Mouse (Mus musculus) cerebellum, adult 2 months (tissue): ENCODE results near the gene Tspyl3. TPM values are rescaled to one million over a fixed set of nuclear protein-coding genes. Genes with fewer than 3 reads are reported as not detected.

ENCODE experiments used
- DNase-seq, 2 experiments: peaks; one replicate each; pipeline ENCODE4 v3.0.0; 2021
- H3K27ac ChIP-seq: fragments of 200-500 bp; 2 replicates; pipeline ENCODE4 v1.5.1; 2012; ENCODE audit warnings: low read length, control low read depth, inconsistent platforms; ENCODE audit not compliant: insufficient read depth
- H3K27me3 ChIP-seq: fragments of 200-500 bp; 2 replicates; pipeline ENCODE4 v1.6.1; 2012; ENCODE audit warnings: inconsistent platforms, mild to moderate bottlenecking, low read length, moderate library complexity; ENCODE audit not compliant: control insufficient read depth, insufficient read depth
- H3K4me1 ChIP-seq: fragments of 200-500 bp; 2 replicates; pipeline ENCODE4 v1.6.1; 2011; ENCODE audit warnings: low read length; ENCODE audit not compliant: control insufficient read depth, insufficient read depth
- H3K4me3 ChIP-seq: fragments of 200-500 bp; replicated peaks from 2 replicates; pipeline ENCODE3; 2011; ENCODE audit warnings: mild to moderate bottlenecking, low read depth, low read length, control low read depth; ENCODE audit not compliant: insufficient read depth
- CTCF ChIP-seq: fragments of 200-500 bp; IDR thresholded peaks from 2 replicates; pipeline ENCODE4 v1.5.1; 2011; ENCODE audit warnings: low read depth, mild to moderate bottlenecking, control low read depth, low read length, moderate library complexity, borderline replicate concordance; ENCODE audit not compliant: insufficient read depth
- POLR2A ChIP-seq: fragments of 200-500 bp; IDR thresholded peaks from 2 replicates; pipeline ENCODE4 v1.6.1; 2011; ENCODE audit warnings: low read length, control low read depth, borderline replicate concordance; ENCODE audit not compliant: insufficient read depth
- WGBS: fragments of 180-500 bp; shearing (Covaris S2); methylation state at CpG from one replicate; pipeline ENCODE4 v1.1.7; 2018; 5-methylcytosine and 5-hydroxymethylcytosine counted together
- polyA plus RNA-seq: library from polyadenylated mRNA; depleted of rRNA; stranded (reverse); fragments of >200 nt; gene quantifications from 2 replicates; pipeline ENCODE4 v1.2.3, GENCODE M21; 2012

The Tspyl3 gene
- polyA plus RNA-seq, 1 experiment: 20.0 TPM

- 59% methylated on average over 7 of the region's 7 CpGs for WGBS
- Histone ChIP-seq H3K27me3 (no peaks in the 10 kb centered on the region; the same call in 1 of the 2 replicates), H3K4me1 (no peaks in the 10 kb centered on the region; the same call in 1 of the 2 replicates), H3K4me3 (peak overlapping the region; percentile 94), H3K27ac (no peak overlapping the region)
- TF ChIP-seq POLR2A (no peak), CTCF (no peak)
- DNase-seq: no peak
Measured at GRCm38 (mm10) chr2:153239021-153239859, 14.0 kb upstream of the Tspyl3 start.

DNA sequence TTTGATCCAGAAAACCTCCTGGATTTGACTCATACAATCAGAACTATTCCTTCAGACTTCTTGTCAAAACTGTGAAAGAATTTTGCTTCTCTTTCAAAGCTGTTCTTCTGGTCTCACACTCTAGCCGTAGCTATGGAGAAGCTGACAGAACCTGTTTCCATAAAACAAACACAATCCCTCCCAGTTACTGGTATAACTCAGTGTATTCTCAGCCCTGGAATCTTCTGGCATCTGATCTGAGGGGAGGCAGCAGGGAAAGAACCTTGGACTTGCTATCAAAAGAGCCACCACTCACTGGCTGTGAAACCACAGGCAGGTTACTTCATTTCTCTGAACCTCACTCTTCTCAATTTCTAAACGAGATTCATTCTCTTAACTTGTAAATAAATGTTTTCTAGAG, 13.2 kb upstream of the Tspyl3 start:
- Histone ChIP-seq H3K4me1 (no peaks in the 10 kb centered on the region; the same call in 1 of the 2 replicates), H3K27me3 (no peaks in the 10 kb centered on the region; the same call in 1 of the 2 replicates), H3K27ac (no peak overlapping the region), H3K4me3 (no peak overlapping the region)
- no peak for TF ChIP-seq POLR2A
- TF ChIP-seq CTCF: no peak
- DNase-seq: no peak
- WGBS: 65% methylated on average over 2 of the region's 2 CpGs

DNA sequence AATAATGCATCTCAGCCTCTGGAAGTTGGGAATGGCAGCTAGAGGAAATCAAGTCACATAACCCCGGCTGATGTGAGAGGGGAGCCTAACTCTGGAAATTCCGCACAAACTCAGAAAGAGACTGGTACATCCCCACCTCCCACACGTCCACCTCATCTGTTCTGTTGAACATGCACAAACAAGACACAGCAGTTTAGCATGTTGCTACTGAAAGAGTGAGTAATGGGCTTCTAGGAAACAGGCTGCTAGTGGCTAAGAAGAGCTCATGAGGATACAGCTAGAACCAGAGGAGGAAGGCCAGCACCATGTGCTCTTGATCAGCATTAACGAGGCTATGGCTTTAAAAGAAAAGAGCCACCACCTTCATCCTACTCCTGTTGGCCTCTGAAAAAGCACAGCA, 12.7 kb upstream of the Tspyl3 start:
- no peak overlapping the region for H3K27ac ChIP-seq
- no peak for DNase-seq
- no peaks in the 10 kb centered on the region; the same call in 1 of the 2 replicates for H3K4me1 ChIP-seq
- H3K4me3 ChIP-seq: no peak overlapping the region
- H3K27me3 ChIP-seq: no peaks in the 10 kb centered on the region; the same call in 1 of the 2 replicates
- TF ChIP-seq POLR2A (no peak), CTCF (no peak)
- WGBS: 75% methylated on average over 4 of the region's 4 CpGs

- 69% methylated on average over 4 of the region's 4 CpGs for WGBS
- TF ChIP-seq POLR2A (no peak), CTCF (no peak)
Measured at GRCm38 (mm10) chr2:153237193-153237592, 12.0 kb upstream of the Tspyl3 start.

GRCm38 (mm10) chr2:153228523-153228922, 3.3 kb upstream of the Tspyl3 start:
- H3K4me1 ChIP-seq: peaks cover 7% of the 10 kb centered on the region; the same call in 1 of the 2 replicates
- no peak overlapping the region for H3K4me3 ChIP-seq
- no peak overlapping the region for H3K27ac ChIP-seq
- no peak for DNase-seq
- no peaks in the 10 kb centered on the region for H3K27me3 ChIP-seq
- TF ChIP-seq CTCF (no peak), POLR2A (no peak)
- 85% methylated on average over 5 of the region's 5 CpGs for WGBS

More at GRCm38 (mm10) chr2:153237193-153237592, 12.0 kb upstream of the Tspyl3 start:
- H3K4me3 ChIP-seq: no peak overlapping the region
- H3K4me1 ChIP-seq: no peaks in the 10 kb centered on the region; the same call in 1 of the 2 replicates
- H3K27me3 ChIP-seq: no peaks in the 10 kb centered on the region; the same call in 1 of the 2 replicates
- no peak for DNase-seq
- no peak overlapping the region for H3K27ac ChIP-seq

DNA sequence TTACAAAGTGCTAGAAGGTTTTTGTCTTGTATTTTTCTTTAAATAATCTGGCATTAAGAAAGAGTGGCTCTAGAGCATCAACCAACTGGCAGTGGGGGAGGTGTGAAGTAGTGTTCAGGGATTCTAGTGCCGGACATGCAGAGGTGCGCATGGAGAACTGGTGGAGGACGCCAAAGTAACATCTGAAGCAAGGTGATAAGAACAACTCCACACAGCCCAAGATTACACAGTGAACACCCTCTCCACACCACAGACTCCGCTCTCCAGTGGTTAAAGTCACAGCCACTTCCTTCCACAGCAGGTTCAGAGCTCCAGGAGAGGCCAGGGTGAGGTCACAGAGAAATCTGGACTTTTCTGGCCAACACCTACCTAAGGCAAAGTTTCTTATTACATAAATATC, 2.7 kb upstream of the Tspyl3 start:
- Histone ChIP-seq H3K4me3 (no peak overlapping the region), H3K27me3 (no peaks in the 10 kb centered on the region), H3K4me1 (peaks cover 7% of the 10 kb centered on the region; the same call in 1 of the 2 replicates), H3K27ac (no peak overlapping the region)
- WGBS: 93% methylated on average over 4 of the region's 4 CpGs
- no peak for DNase-seq
- TF ChIP-seq CTCF (no peak), POLR2A (no peak)

DNA sequence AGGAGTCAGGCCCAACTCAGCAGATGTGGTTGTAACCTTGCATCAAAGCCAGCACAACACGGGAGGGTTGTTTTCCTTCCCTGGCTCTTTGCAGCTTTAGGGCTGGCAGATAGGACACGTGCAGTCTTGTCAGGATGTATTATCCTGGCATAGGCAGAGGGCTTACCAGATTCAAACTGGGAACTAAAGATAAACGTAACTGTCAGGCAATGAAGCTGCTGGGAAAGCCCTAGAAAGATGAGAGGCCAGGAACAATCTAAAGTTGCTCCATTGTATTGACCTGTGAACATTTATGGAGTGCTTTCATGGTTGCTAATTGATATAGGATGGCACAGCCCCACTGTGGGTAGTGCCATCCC, 333 bp upstream of the Tspyl3 start:
- no peaks in the 10 kb centered on the region for H3K27me3 ChIP-seq
- under 1% methylated on average over 3 of the region's 3 CpGs for WGBS
- peak overlapping the region; percentile 49 for H3K27ac ChIP-seq
- H3K4me1 ChIP-seq: peaks cover 7% of the 10 kb centered on the region; the same call in 1 of the 2 replicates
- peak overlapping the region; percentile 60 for H3K4me3 ChIP-seq
- no peak for TF ChIP-seq CTCF
- DNase-seq: no peak

DNA sequence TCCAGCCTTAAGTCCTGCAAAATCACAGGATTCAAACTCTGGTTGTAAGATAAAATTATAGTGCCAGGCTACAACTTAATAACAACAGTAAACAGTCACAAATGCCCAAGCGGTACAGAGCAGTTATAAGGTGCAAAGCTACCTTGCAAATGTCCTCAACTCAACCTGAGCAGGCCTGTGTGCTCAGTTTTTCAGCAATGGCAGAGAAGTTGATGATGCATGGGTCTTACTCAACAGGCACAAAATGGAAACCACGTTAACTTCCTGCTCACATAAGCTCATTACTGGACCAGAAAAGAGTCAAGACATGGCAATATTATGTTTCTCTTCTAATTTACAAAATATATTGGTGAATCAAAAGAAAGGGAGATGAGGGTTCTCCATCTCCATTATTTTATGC, 2.7 kb downstream of the Tspyl3 start:
- TF ChIP-seq CTCF (no peak), POLR2A (no peak)
- Histone ChIP-seq H3K4me3 (no peak overlapping the region), H3K27ac (no peak overlapping the region), H3K27me3 (no peaks in the 10 kb centered on the region), H3K4me1 (peaks cover 7% of the 10 kb centered on the region; the same call in 1 of the 2 replicates)
- DNase-seq: no peak
- 96% methylated on average over 2 of the region's 2 CpGs for WGBS
